Mouse (Mus musculus): ENCODE data around the gene Aoc2. TPM values are rescaled to one million over a fixed set of nuclear protein-coding genes. Genes with fewer than 3 reads are reported as not detected.

Gene Aoc2
- total RNA-seq (2014; rRNA removed) (2.7 and 4.4 TPM in 2 replicates), polyA plus RNA-seq (2015; fragmentation: Nextera tagmentation; extraction: Ambion mirVana) (0.42 and 0.87 TPM in 2 replicates)

- no peak for ATAC-seq
- Histone ChIP-seq H3K36me3 (ENCODE audit: insufficient read depth) (peaks cover 55% of the 10 kb centered on the region), H3K27me3 (ENCODE audit: insufficient read depth, low read length) (no peaks in the 10 kb centered on the region), H3K9me3 (ENCODE audit: low read length) (no peaks in the 10 kb centered on the region), H3K4me2 (ENCODE audit: low read depth) (no peak within 1 kb of the TSS), H3K4me1 (ENCODE audit: insufficient read depth) (no peaks in the 10 kb centered on the region), H3K9ac (no peak within 1 kb of the TSS), H3K4me3 (ENCODE audit: low read depth, low read length) (no peak within 1 kb of the TSS), H3K27ac (ENCODE audit: low read depth, low read length) (no peak within 1 kb of the TSS)
- no peak for DNase-seq
- no peak for TF ChIP-seq CTCF (IDR thresholded peaks at IDR 0.05; ENCODE audit: low read depth)
- 97% methylated on average over 5 of the region's 5 CpGs for WGBS
Observed at GRCm38 (mm10) chr11:101324763-101325162, at the start of gene Aoc2. Gene Aoc2 (plus strand): TSS chr11:101325063.

- H3K9me3 ChIP-seq (ENCODE audit: low read length) = no peaks in the 10 kb centered on the region
- TF ChIP-seq CTCF (IDR thresholded peaks at IDR 0.05; ENCODE audit: low read depth) = no peak
- H3K4me2 ChIP-seq (ENCODE audit: low read depth) = no peak overlapping the region
- DNase-seq (no peak), ATAC-seq (no peak)
- no peak overlapping the region for H3K9ac ChIP-seq
- no peak overlapping the region for H3K4me3 ChIP-seq (ENCODE audit: low read depth, low read length)
- no peak overlapping the region for H3K27ac ChIP-seq (ENCODE audit: low read depth, low read length)
- H3K36me3 ChIP-seq (ENCODE audit: insufficient read depth) = no peaks in the 10 kb centered on the region
- WGBS = 62% methylated on average over 4 of the region's 4 CpGs
- H3K27me3 ChIP-seq (ENCODE audit: insufficient read depth, low read length) = no peaks in the 10 kb centered on the region
- peaks cover 12% of the 10 kb centered on the region for H3K4me1 ChIP-seq (ENCODE audit: insufficient read depth)
Observed at GRCm38 (mm10) chr11:101275309-101275708, 49.6 kb upstream of the Aoc2 start.

GRCm38 (mm10) chr11:101276319-101277070 lies 48.4 kb upstream of the Aoc2 start:
- WGBS = 24% methylated on average over 27 of the region's 27 CpGs
- no peaks in the 10 kb centered on the region for H3K36me3 ChIP-seq (ENCODE audit: insufficient read depth)
- DNase-seq (no peak), ATAC-seq (no peak)
- H3K9me3 ChIP-seq (ENCODE audit: low read length) = no peaks in the 10 kb centered on the region
- H3K4me3 ChIP-seq (ENCODE audit: low read depth, low read length) = no peak overlapping the region
- no peak overlapping the region for H3K9ac ChIP-seq
- H3K4me1 ChIP-seq (ENCODE audit: insufficient read depth) = peaks cover 12% of the 10 kb centered on the region
- H3K4me2 ChIP-seq (ENCODE audit: low read depth) = no peak overlapping the region
- H3K27ac ChIP-seq (ENCODE audit: low read depth, low read length) = no peak overlapping the region
- H3K27me3 ChIP-seq (ENCODE audit: insufficient read depth, low read length) = no peaks in the 10 kb centered on the region
- no peak for TF ChIP-seq CTCF (IDR thresholded peaks at IDR 0.05; ENCODE audit: low read depth)

- Histone ChIP-seq H3K36me3 (ENCODE audit: insufficient read depth) (no peaks in the 10 kb centered on the region), H3K4me1 (ENCODE audit: insufficient read depth) (peaks cover 12% of the 10 kb centered on the region), H3K4me3 (ENCODE audit: low read depth, low read length) (peak overlapping the region; percentile 58), H3K9me3 (ENCODE audit: low read length) (no peaks in the 10 kb centered on the region), H3K27me3 (ENCODE audit: insufficient read depth, low read length) (no peaks in the 10 kb centered on the region), H3K27ac (ENCODE audit: low read depth, low read length) (no peak overlapping the region), H3K9ac (peak overlapping the region; percentile 67), H3K4me2 (ENCODE audit: low read depth) (peak overlapping the region; percentile 80)
- TF ChIP-seq CTCF (IDR thresholded peaks at IDR 0.05; ENCODE audit: low read depth) = no peak
- WGBS = 72% methylated on average over 12 of the region's 12 CpGs
- no peak for ATAC-seq
- no peak for DNase-seq
Observed at GRCm38 (mm10) chr11:101277381-101278222, 47.3 kb upstream of the Aoc2 start.

GRCm38 (mm10) chr11:101278223-101279192 lies 46.4 kb upstream of the Aoc2 start, which contains the start of the genes Cntd1 and Coa3:
Gene Cntd1 (plus strand): TSS chr11:101279012.
Gene Coa3 (minus strand): TSS chr11:101279114.
- H3K9ac ChIP-seq = peak within 1 kb of the TSS; percentile 67
- peak within 1 kb of the TSS; percentile 42 for H3K27ac ChIP-seq (ENCODE audit: low read depth, low read length)
- peak within 1 kb of the TSS; percentile 80 for H3K4me2 ChIP-seq (ENCODE audit: low read depth)
- H3K4me1 ChIP-seq (ENCODE audit: insufficient read depth) = peaks cover 12% of the 10 kb centered on the region
- no peaks in the 10 kb centered on the region for H3K36me3 ChIP-seq (ENCODE audit: insufficient read depth)
- peak; percentile 100 for ATAC-seq
- peak; percentile 92 for DNase-seq
- peak; percentile 36 for TF ChIP-seq CTCF (IDR thresholded peaks at IDR 0.05; ENCODE audit: low read depth)
- no peaks in the 10 kb centered on the region for H3K27me3 ChIP-seq (ENCODE audit: insufficient read depth, low read length)
- WGBS = 11% methylated on average over 45 of the region's 45 CpGs
- no peaks in the 10 kb centered on the region for H3K9me3 ChIP-seq (ENCODE audit: low read length)
- peak within 1 kb of the TSS; percentile 58 for H3K4me3 ChIP-seq (ENCODE audit: low read depth, low read length)

- Histone ChIP-seq H3K9ac (no peak overlapping the region), H3K4me3 (ENCODE audit: low read depth, low read length) (peak overlapping the region; percentile 58), H3K9me3 (ENCODE audit: low read length) (no peaks in the 10 kb centered on the region), H3K4me2 (ENCODE audit: low read depth) (peak overlapping the region; percentile 80), H3K27ac (ENCODE audit: low read depth, low read length) (no peak overlapping the region), H3K27me3 (ENCODE audit: insufficient read depth, low read length) (no peaks in the 10 kb centered on the region), H3K4me1 (ENCODE audit: insufficient read depth) (peaks cover 12% of the 10 kb centered on the region), H3K36me3 (ENCODE audit: insufficient read depth) (no peaks in the 10 kb centered on the region)
- ATAC-seq (peak; percentile 5; the same call in 1 of the 2 replicates), DNase-seq (no peak)
- 63% methylated on average over 14 of the region's 14 CpGs for WGBS
- no peak for TF ChIP-seq CTCF (IDR thresholded peaks at IDR 0.05; ENCODE audit: low read depth)
Observed at GRCm38 (mm10) chr11:101279193-101279569, 45.7 kb upstream of the Aoc2 start.

Measured in forebrain, postnatal 0 days (tissue).